Mouse (Mus musculus) lung, postnatal 0 days (tissue): ENCODE results near the gene 4930432M17Rik. TPM values are rescaled to one million over a fixed set of nuclear protein-coding genes. Genes with fewer than 3 reads are reported as not detected.

Source experiments
- ATAC-seq: fragments of 200-750 bp; cut with Nextera tagmentation; 2 replicates; pipeline ENCODE4 v1.8.0; 2017; ENCODE audit warnings: moderate library complexity
- DNase-seq: peaks from one replicate; pipeline ENCODE4 v3.0.0-alpha.2; 2016; ENCODE audit warnings: low spot score
- H3K27ac ChIP-seq: fragments of 300-500 bp; sonication (generic); 2 replicates; pipeline ENCODE4 v1.5.1; 2014; ENCODE audit warnings: antibody characterized with exemption, mild to moderate bottlenecking, low read length, mixed read lengths
- H3K27me3 ChIP-seq: fragments of 300-500 bp; sonication (generic); replicated peaks from 2 replicates; pipeline ENCODE4 v1.6.1; 2014; ENCODE audit warnings: low read length, mixed read lengths; ENCODE audit not compliant: insufficient read depth
- H3K36me3 ChIP-seq: fragments of 300-500 bp; sonication (generic); 2 replicates; pipeline ENCODE4 v1.6.1; 2014; ENCODE audit warnings: low read length, mixed read lengths; ENCODE audit not compliant: insufficient read depth
- H3K4me1 ChIP-seq: fragments of 300-500 bp; sonication (generic); 2 replicates; pipeline ENCODE4 v1.6.1; 2014; ENCODE audit warnings: antibody characterized with exemption, low read depth, low read length, mixed read lengths; ENCODE audit not compliant: insufficient read depth
- H3K4me2 ChIP-seq: fragments of 300-500 bp; sonication (generic); replicated peaks from 2 replicates; pipeline ENCODE4 v1.6.1; 2014; ENCODE audit warnings: low read depth, mild to moderate bottlenecking, low read length, moderate library complexity, mixed read lengths
- H3K4me3 ChIP-seq: fragments of 300-500 bp; sonication (generic); 2 replicates; pipeline ENCODE4 v1.5.1; 2014; ENCODE audit warnings: low read depth, low read length
- H3K9ac ChIP-seq: fragments of 300-500 bp; sonication (generic); replicated peaks from 2 replicates; pipeline ENCODE4 v1.6.1; 2014; ENCODE audit warnings: low read depth, mild to moderate bottlenecking
- H3K9me3 ChIP-seq: fragments of 300-500 bp; sonication (generic); 2 replicates; pipeline ENCODE4 v1.6.1; 2016; ENCODE audit warnings: low read length, mixed read lengths
- CTCF ChIP-seq: IDR thresholded peaks from 2 replicates; pipeline ENCODE4 v1.5.1; 2016; ENCODE audit warnings: antibody characterized with exemption, mild to moderate bottlenecking
- EP300 ChIP-seq: IDR thresholded peaks from 2 replicates; pipeline ENCODE4 v1.6.1; 2016; ENCODE audit warnings: antibody characterized with exemption, mild to moderate bottlenecking, control low read depth
- WGBS: fragments of 180-500 bp; shearing (Covaris S2); extraction: QIAGEN DNeasy Blood & Tissue Kit; methylation state at CpG from one replicate; pipeline ENCODE4 v1.1.7; 2014; 5-methylcytosine and 5-hydroxymethylcytosine counted together
- polyA plus RNA-seq: library from polyadenylated mRNA; unstranded; fragments of >200 nt; fragmentation: Nextera tagmentation; extraction: Ambion mirVana; gene quantifications from 2 replicates; pipeline ENCODE4 v1.2.1, GENCODE M21; 2015

4930432M17Rik gene
- polyA plus RNA-seq, 1 experiment from 2014 or later: not detected

DNA sequence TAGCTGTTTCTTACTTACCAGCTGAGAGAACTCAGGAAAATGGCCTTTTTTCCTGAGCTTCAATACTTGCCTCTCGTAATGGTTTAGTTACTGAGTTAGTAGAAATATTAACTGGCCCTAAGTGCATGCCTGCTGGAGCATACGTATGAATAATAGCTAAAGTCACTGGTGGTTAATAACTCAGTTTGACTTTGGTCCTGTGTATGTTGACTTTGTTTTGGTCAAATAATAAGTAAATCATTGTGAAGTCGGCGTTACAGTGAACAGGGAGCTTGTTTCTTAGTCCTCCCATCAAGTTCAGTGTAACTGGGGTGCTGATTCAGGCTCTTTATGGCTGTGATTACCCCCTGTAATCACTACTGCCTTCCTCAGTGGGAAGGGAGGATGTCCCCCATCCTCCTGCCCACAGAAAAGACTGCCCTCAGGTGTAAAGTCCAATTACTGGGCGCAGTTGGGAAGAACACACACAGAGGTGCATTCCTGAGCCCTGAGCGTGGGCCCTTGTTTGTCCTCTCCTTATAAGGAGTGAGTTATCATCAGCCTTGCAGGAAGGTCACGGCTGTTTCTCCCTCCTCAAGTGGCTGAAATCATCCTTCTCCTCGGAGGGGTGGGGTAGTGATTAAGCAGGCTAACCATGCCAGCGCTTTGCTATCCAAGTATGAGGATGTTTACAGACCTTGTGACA is 24.1 kb upstream of the 4930432M17Rik start:
- DNase-seq: peak; percentile 87
- H3K9me3 ChIP-seq: no peaks in the 10 kb centered on the region
- no peaks in the 10 kb centered on the region for H3K27me3 ChIP-seq
- H3K27ac ChIP-seq: peak overlapping the region; percentile 81
- no peak overlapping the region for H3K4me3 ChIP-seq
- TF ChIP-seq EP300 (peak; percentile 93), CTCF (no peak)
- 42% methylated on average over 9 of the region's 9 CpGs for WGBS
- no peak overlapping the region for H3K4me2 ChIP-seq
- H3K4me1 ChIP-seq: peaks cover 8% of the 10 kb centered on the region; the same call in 1 of the 2 replicates
- H3K9ac ChIP-seq: no peak overlapping the region
- ATAC-seq: peak; percentile 84
- no peaks in the 10 kb centered on the region for H3K36me3 ChIP-seq

DNA sequence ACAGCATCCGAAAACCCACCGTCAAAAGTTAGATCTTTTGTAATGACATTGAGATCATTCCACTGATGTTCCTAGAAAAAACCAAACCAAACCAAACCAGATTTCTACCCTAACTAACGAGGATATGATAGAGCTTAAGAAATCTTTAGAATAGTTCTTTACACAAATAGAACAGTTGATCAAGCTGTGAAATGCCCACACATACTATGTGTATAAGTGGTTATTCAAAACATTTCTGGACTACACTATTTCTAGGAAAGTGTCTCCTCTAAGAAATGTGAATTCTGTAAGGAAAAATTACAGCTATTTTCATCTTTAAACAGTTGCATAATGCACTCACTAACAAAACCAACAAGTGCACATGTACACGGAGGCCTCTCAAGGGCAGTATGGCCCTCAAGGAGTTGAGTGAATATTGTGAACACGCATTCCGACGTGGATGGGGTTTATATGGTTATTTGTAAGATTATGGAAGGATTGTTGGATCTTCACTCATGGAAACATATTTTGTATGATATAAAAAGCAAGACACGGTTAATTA is 22.3 kb upstream of the 4930432M17Rik start:
- peaks cover 8% of the 10 kb centered on the region; the same call in 1 of the 2 replicates for H3K4me1 ChIP-seq
- TF ChIP-seq EP300 (peak; percentile 90), CTCF (no peak)
- H3K36me3 ChIP-seq: no peaks in the 10 kb centered on the region
- H3K9me3 ChIP-seq: no peaks in the 10 kb centered on the region
- DNase-seq (peak; percentile 64), ATAC-seq (no peak)
- H3K4me2 ChIP-seq: no peak overlapping the region
- WGBS: 65% methylated on average over 8 of the region's 8 CpGs
- peak overlapping the region; percentile 81 for H3K27ac ChIP-seq
- no peaks in the 10 kb centered on the region for H3K27me3 ChIP-seq
- H3K9ac ChIP-seq: no peak overlapping the region
- no peak overlapping the region for H3K4me3 ChIP-seq

DNA sequence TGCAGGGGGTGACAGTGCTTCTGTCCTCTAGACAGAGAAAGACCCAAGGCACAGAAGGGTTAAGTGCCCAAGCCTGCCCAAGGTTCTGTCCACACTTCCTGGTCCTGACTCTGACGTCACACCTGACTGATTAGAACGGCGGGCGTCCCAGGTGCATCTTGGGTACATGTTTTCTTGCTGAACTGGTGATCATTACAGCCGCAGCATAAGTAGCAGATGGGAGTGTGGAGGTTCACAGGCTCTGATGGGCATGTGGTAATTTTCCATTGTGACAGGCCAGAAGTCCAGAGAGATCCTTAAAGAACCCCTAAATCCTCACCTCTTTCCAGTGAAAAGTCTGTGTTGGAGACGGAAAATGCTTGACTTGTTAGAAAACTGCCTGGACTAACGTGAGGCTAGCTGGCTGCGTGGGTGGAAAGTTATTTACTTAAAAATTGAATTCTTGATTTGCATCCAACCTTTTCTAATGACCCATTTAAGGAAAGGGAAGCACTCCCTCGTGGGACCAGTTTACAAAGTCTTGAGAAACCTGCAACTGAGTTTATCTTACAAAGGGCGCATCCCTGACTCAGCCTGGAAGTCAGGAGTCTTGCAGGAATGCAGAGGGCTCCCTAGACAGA is 20.4 kb upstream of the 4930432M17Rik start:
- Histone ChIP-seq H3K36me3 (no peaks in the 10 kb centered on the region), H3K9ac (no peak overlapping the region), H3K9me3 (no peaks in the 10 kb centered on the region), H3K27ac (peak overlapping the region; percentile 57), H3K4me1 (peaks cover 8% of the 10 kb centered on the region; the same call in 1 of the 2 replicates), H3K27me3 (no peaks in the 10 kb centered on the region), H3K4me2 (no peak overlapping the region), H3K4me3 (no peak overlapping the region)
- DNase-seq (peak; percentile 88), ATAC-seq (peak; percentile 21)
- WGBS: 19% methylated on average over 10 of the region's 10 CpGs
- TF ChIP-seq CTCF (no peak), EP300 (peak; percentile 69)

DNA sequence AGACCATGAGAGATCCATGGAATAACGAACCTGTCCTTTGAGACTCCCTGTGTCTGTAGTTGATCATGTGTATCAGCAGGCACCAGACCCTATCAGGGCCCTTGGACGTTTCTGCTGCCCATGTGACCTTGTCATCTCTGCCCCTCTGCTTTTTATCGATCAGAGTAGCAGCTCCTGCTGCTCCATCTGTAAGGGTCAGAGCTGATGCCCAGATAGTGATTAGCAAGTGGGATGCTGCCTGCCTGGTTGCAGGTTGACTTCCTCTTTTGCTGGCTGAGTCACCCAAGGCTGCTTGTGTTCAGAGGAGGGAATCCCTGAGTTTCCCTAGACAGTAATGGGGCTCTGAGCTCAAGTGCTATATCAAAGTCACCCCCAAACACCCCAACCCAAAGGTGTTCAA is 18.9 kb upstream of the 4930432M17Rik start:
- no peak for TF ChIP-seq EP300
- TF ChIP-seq CTCF: no peak
- 60% methylated on average over 3 of the region's 3 CpGs for WGBS
- peaks cover 3% of the 10 kb centered on the region; the same call in 1 of the 2 replicates for H3K4me1 ChIP-seq
- DNase-seq: no peak
- H3K9me3 ChIP-seq: no peaks in the 10 kb centered on the region
- no peak overlapping the region for H3K4me3 ChIP-seq
- no peak overlapping the region for H3K4me2 ChIP-seq
- 0 out of 2 replicates have a peak, but pooled peaks have one; percentile 1 for ATAC-seq
- no peaks in the 10 kb centered on the region for H3K27me3 ChIP-seq
- no peak overlapping the region for H3K27ac ChIP-seq
- H3K36me3 ChIP-seq: no peaks in the 10 kb centered on the region
- H3K9ac ChIP-seq: no peak overlapping the region

DNA sequence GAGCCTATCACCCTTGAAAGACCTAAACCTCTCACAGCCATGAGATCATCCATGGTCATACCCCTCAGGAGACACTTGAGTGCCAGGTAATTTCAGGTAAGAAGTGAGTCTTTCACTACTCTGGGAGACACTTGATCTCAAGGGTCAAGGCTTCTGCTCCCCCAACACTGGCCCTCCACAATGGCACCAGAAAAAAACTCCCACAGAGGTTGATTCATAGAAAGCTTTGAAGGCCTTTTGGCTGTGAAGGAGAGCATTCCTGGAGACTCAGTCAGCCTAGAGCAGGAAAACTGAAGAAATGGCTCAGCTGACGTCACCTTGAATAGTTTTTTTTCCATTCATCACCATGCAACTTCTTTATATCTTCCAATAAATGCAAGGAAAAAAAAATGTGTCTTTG is 18.4 kb upstream of the 4930432M17Rik start:
- no peaks in the 10 kb centered on the region for H3K27me3 ChIP-seq
- no peak overlapping the region for H3K9ac ChIP-seq
- peak; percentile 84 for DNase-seq
- TF ChIP-seq CTCF (no peak), EP300 (peak; percentile 90)
- no peak overlapping the region for H3K27ac ChIP-seq
- H3K4me3 ChIP-seq: no peak overlapping the region
- H3K9me3 ChIP-seq: no peaks in the 10 kb centered on the region
- no peak overlapping the region for H3K4me2 ChIP-seq
- 50% methylated on average over 1 of the region's 1 CpGs for WGBS
- ATAC-seq: peak; percentile 81
- no peaks in the 10 kb centered on the region for H3K36me3 ChIP-seq
- peaks cover 3% of the 10 kb centered on the region; the same call in 1 of the 2 replicates for H3K4me1 ChIP-seq

DNA sequence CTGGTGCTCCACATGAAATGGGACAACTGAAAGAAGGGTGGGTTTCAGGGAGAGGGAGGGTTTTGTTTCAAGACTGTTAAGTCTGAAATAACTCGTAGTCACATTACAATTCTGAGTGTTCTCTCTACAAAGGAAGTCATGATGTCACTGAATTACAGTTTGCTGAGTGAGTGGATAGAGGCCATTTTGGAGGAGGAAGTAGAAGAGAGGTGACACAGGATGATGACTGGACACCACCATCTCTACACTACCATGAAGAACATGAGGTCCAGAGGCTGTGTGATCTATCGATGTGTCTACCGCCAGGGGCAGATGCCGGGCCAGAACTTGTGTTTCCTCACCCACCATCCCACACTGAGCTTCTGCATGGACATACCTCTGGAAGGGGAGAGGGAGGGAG is 13.6 kb upstream of the 4930432M17Rik start:
- ATAC-seq: no peak
- 95% methylated on average over 4 of the region's 4 CpGs for WGBS
- no peaks in the 10 kb centered on the region for H3K36me3 ChIP-seq
- TF ChIP-seq EP300 (no peak), CTCF (no peak)
- no peak for DNase-seq
- H3K9me3 ChIP-seq: no peaks in the 10 kb centered on the region
- H3K9ac ChIP-seq: no peak overlapping the region
- H3K4me3 ChIP-seq: no peak overlapping the region
- H3K27ac ChIP-seq: no peak overlapping the region
- H3K4me1 ChIP-seq: no peaks in the 10 kb centered on the region
- H3K4me2 ChIP-seq: no peak overlapping the region
- no peaks in the 10 kb centered on the region for H3K27me3 ChIP-seq
